Mouse (Mus musculus): ENCODE data around the gene Dmrt2. TPM values are rescaled to one million over a fixed set of nuclear protein-coding genes. Genes with fewer than 3 reads are reported as not detected.

Gene Dmrt2
- polyA plus RNA-seq, 1 experiment from 2014 or later: 0.79 TPM

Other genes starting within 250 kb of the Dmrt2 start
- gene Dmrt1, start 166.8 kb upstream of the Dmrt2 start, polyA plus RNA-seq (2014; fragmentation: Nextera tagmentation; extraction: Ambion mirVana): 0.14 TPM in 1 of 2 replicates, not detected in the other
- 0.06 and 0.11 TPM in 2 replicates for gene Dmrt3, start 62.1 kb upstream of the Dmrt2 start, polyA plus RNA-seq (2014; fragmentation: Nextera tagmentation; extraction: Ambion mirVana)